Mouse (Mus musculus) urinary bladder, postnatal 36 days (tissue): Measurements from ENCODE around the gene Rars.
A peak's percentile ranks its signal among the peaks of the same experiment; 100 is the strongest.
"Not testable (repeated sequence)": the region's sequence is repeated elsewhere in the genome, so short reads cannot be mapped to it uniquely, and the experiment has no call there.

Source experiments
- DNase-seq, 2 experiments: peaks; one replicate each; pipeline ENCODE4 v3.0.0; 2022; ENCODE audit warnings: low spot score in 2 of 2, mixed read lengths in 1 of 2

The Rars gene

GRCm38 (mm10) chr11:35838345-35839338 lies 4.3 kb upstream of the Rars start:
- peak; percentile 84 to 92 for DNase-seq

- no peak for DNase-seq
Observed at GRCm38 (mm10) chr11:35837156-35838126, 3.1 kb upstream of the Rars start.

- DNase-seq, result no peak
Observed at GRCm38 (mm10) chr11:35833270-35833669, 1.0 kb downstream of the Rars start.

- DNase-seq, result no peak
Observed at GRCm38 (mm10) chr11:35832139-35832538, 2.2 kb downstream of the Rars start.

GRCm38 (mm10) chr11:35827714-35828113 lies 6.6 kb downstream of the Rars start:
- DNase-seq, result no peak

GRCm38 (mm10) chr11:35816316-35816715 lies 18.0 kb downstream of the Rars start:
- no peak for DNase-seq

- DNase-seq, result no peak
Observed at GRCm38 (mm10) chr11:35811458-35811857, 22.8 kb downstream of the Rars start.

- no peak for DNase-seq
Observed at GRCm38 (mm10) chr11:35801332-35801731, 33.0 kb downstream of the Rars start.

- peak in 1 of 2 experiments; percentile 15 for DNase-seq
Observed at GRCm38 (mm10) chr11:35798874-35799273, 35.4 kb downstream of the Rars start, which contains the start of gene Fbll1. Fbll1 (minus strand) TSS chr11:35798884.

- DNase-seq, result no peak
Observed at GRCm38 (mm10) chr11:35798495-35798820, 35.8 kb downstream of the Rars start.

GRCm38 (mm10) chr11:35797751-35798494 lies 36.4 kb downstream of the Rars start:
- DNase-seq, result no peak

GRCm38 (mm10) chr11:35792800-35793199 lies 41.5 kb downstream of the Rars start:
- not testable (repeated sequence) for DNase-seq

GRCm38 (mm10) chr11:35788443-35788842 lies 45.9 kb downstream of the Rars start:
- DNase-seq, result no peak

- DNase-seq, result no peak
Observed at GRCm38 (mm10) chr11:35784537-35784936, 49.8 kb downstream of the Rars start.

GRCm38 (mm10) chr11:35784002-35784401 lies 50.3 kb downstream of the Rars start:
- no peak for DNase-seq

- DNase-seq, result no peak
Observed at GRCm38 (mm10) chr11:35783038-35783437, 51.3 kb downstream of the Rars start.

GRCm38 (mm10) chr11:35782444-35782843 lies 51.9 kb downstream of the Rars start:
- no peak for DNase-seq

- DNase-seq, result no peak
Observed at GRCm38 (mm10) chr11:35780336-35780735, 54.0 kb downstream of the Rars start.

GRCm38 (mm10) chr11:35776452-35776851 lies 57.9 kb downstream of the Rars start:
- DNase-seq, result no peak

GRCm38 (mm10) chr11:35775606-35776005 lies 58.7 kb downstream of the Rars start:
- DNase-seq, result no peak

- no peak for DNase-seq
Observed at GRCm38 (mm10) chr11:35770741-35771504, 63.4 kb downstream of the Rars start.
